Mouse (Mus musculus) lung, postnatal 0 days (tissue): ENCODE results near the gene Lrmda. TPM values are rescaled to one million over a fixed set of nuclear protein-coding genes. Genes with fewer than 3 reads are reported as not detected.

Experiments
- ATAC-seq: fragments of 200-750 bp; cut with Nextera tagmentation; 2 replicates; pipeline ENCODE4 v1.8.0; 2017; ENCODE audit warnings: moderate library complexity
- DNase-seq: peaks from one replicate; pipeline ENCODE4 v3.0.0-alpha.2; 2016; ENCODE audit warnings: low spot score
- H3K27ac ChIP-seq: fragments of 300-500 bp; sonication (generic); 2 replicates; pipeline ENCODE4 v1.5.1; 2014; ENCODE audit warnings: antibody characterized with exemption, mild to moderate bottlenecking, low read length, mixed read lengths
- H3K27me3 ChIP-seq: fragments of 300-500 bp; sonication (generic); replicated peaks from 2 replicates; pipeline ENCODE4 v1.6.1; 2014; ENCODE audit warnings: low read length, mixed read lengths; ENCODE audit not compliant: insufficient read depth
- H3K36me3 ChIP-seq: fragments of 300-500 bp; sonication (generic); 2 replicates; pipeline ENCODE4 v1.6.1; 2014; ENCODE audit warnings: low read length, mixed read lengths; ENCODE audit not compliant: insufficient read depth
- H3K4me1 ChIP-seq: fragments of 300-500 bp; sonication (generic); 2 replicates; pipeline ENCODE4 v1.6.1; 2014; ENCODE audit warnings: antibody characterized with exemption, low read depth, low read length, mixed read lengths; ENCODE audit not compliant: insufficient read depth
- H3K4me2 ChIP-seq: fragments of 300-500 bp; sonication (generic); replicated peaks from 2 replicates; pipeline ENCODE4 v1.6.1; 2014; ENCODE audit warnings: low read depth, mild to moderate bottlenecking, low read length, moderate library complexity, mixed read lengths
- H3K4me3 ChIP-seq: fragments of 300-500 bp; sonication (generic); 2 replicates; pipeline ENCODE4 v1.5.1; 2014; ENCODE audit warnings: low read depth, low read length
- H3K9ac ChIP-seq: fragments of 300-500 bp; sonication (generic); replicated peaks from 2 replicates; pipeline ENCODE4 v1.6.1; 2014; ENCODE audit warnings: low read depth, mild to moderate bottlenecking
- H3K9me3 ChIP-seq: fragments of 300-500 bp; sonication (generic); 2 replicates; pipeline ENCODE4 v1.6.1; 2016; ENCODE audit warnings: low read length, mixed read lengths
- CTCF ChIP-seq: IDR thresholded peaks from 2 replicates; pipeline ENCODE4 v1.5.1; 2016; ENCODE audit warnings: antibody characterized with exemption, mild to moderate bottlenecking
- EP300 ChIP-seq: IDR thresholded peaks from 2 replicates; pipeline ENCODE4 v1.6.1; 2016; ENCODE audit warnings: antibody characterized with exemption, mild to moderate bottlenecking, control low read depth
- WGBS: fragments of 180-500 bp; shearing (Covaris S2); extraction: QIAGEN DNeasy Blood & Tissue Kit; methylation state at CpG from one replicate; pipeline ENCODE4 v1.1.7; 2014; 5-methylcytosine and 5-hydroxymethylcytosine counted together
- polyA plus RNA-seq: library from polyadenylated mRNA; unstranded; fragments of >200 nt; fragmentation: Nextera tagmentation; extraction: Ambion mirVana; gene quantifications from 2 replicates; pipeline ENCODE4 v1.2.1, GENCODE M21; 2015

The Lrmda gene
- polyA plus RNA-seq, 1 experiment from 2014 or later = 0.86 TPM

DNA sequence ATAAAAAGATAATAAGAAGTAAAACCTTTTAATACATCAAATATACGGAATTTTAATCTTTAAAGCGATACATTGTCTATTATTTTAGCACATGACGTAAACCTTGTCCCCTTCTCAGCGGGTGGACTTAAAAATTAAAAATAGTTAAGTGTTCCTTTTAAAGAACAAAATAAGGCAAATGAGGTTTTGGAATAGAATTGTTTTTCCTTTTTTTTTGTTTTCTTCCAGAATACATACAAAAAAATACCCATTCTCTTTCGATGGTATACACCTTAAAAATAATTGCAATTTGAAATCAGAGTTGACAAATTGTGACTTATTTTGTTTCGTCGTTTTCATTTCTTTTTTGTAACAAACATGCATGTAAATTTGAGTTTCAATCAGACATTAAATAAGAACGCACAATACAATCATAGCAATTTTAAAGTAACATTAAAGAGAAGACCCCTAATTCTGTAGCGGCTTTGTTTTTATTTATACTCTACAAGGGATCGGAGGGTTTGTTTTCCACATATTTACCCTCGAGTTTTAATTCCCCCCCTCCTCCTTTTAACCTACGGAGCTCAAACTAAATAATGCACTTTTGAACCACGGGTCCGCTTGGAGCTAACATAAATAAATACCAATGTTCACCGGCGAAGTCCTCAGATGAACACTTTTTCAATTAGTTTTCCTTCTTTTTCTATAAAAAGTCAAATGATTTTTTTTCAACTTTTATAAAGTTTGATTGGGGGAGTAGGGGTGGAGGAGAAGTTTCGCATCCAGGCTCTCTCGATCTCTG is 35.4 kb upstream of the Lrmda start:
- TF ChIP-seq EP300 = no peak
- TF ChIP-seq CTCF = no peak

DNA sequence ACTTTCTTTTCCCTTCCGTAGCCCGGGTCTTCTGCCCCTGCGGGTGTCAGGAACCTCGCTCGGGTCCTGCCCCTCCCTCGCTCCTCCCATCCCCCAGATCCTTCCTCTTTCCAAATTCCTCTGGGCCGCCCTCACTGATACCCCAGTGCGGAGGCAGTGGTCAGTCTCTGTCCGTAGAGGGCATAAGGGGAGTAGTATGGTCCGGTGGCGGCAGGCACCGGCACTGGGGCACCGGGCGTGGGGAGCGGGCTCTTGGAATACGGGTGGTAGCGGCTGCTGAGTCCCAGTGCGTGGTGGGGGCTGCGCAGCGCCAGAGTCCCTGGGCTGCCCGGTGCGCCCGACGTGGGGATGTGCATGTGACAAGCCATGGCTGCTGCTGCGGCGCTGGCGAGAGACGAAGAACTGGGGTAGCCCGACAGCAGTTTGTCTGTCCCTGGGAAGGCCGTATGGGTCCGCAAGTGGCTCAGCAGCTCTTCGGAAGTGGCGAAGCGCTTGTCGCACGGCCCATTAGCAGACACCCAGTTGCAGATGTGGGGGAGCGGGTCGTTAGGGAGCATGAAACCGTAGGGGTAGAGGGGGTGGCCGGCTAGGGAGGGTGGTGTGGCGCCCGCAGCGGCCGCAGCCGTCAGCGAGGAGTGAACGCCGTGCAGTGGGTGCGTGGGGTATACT is 34.6 kb upstream of the Lrmda start:
- TF ChIP-seq CTCF (0 out of 2 replicates have a peak, but pooled peaks have one; percentile 12), EP300 (no peak)
- ATAC-seq (no peak), DNase-seq (peak; percentile 68)

More for the DNA sequence above, 35.4 kb upstream of the Lrmda start:
- peak overlapping the region; percentile 98 for H3K27ac ChIP-seq
- H3K36me3 ChIP-seq = no peaks in the 10 kb centered on the region
- 10% methylated on average over 18 of the region's 18 CpGs for WGBS
- H3K4me1 ChIP-seq = peaks cover 9% of the 10 kb centered on the region
- no peaks in the 10 kb centered on the region for H3K27me3 ChIP-seq
- H3K4me2 ChIP-seq = peak overlapping the region; percentile 88
- ATAC-seq = no peak
- H3K9me3 ChIP-seq = no peaks in the 10 kb centered on the region
- H3K9ac ChIP-seq = peak overlapping the region; percentile 91
- DNase-seq = peak; percentile 21
- peak overlapping the region; percentile 89 for H3K4me3 ChIP-seq

DNA sequence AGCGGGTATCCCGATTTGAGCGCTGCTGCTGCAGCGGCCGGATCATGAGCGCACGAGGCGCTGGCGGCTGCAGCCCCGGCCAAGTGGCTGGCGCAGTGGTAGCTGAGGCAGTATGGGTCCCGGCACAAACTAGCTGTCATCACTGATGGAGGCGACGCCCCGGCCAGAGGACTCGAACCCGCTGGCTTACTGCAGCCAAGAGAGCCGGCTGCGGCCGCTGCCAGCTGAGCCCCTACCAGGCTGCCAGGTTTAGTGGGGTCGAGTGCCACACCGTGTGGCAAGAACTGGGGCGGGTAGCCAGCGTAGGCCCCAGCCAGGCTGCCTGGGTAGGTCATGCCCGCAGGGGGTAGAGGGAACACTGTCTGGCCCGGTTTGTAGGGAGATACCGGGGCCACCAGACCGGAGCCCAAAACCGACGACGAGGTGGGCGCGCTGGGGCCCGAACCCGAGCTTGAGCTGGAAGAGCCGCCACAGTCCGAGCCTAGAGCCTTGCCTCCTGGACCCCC is 34.0 kb upstream of the Lrmda start:
- Histone ChIP-seq H3K27ac (peak overlapping the region; percentile 98), H3K9me3 (no peaks in the 10 kb centered on the region), H3K9ac (peak overlapping the region; percentile 91), H3K27me3 (no peaks in the 10 kb centered on the region), H3K4me2 (peak overlapping the region; percentile 88), H3K4me3 (peak overlapping the region; percentile 89), H3K36me3 (no peaks in the 10 kb centered on the region), H3K4me1 (peaks cover 9% of the 10 kb centered on the region)
- 1% methylated on average over 36 of the region's 37 CpGs for WGBS
- TF ChIP-seq CTCF (no peak), EP300 (no peak)
- no peak for ATAC-seq
- peak; percentile 45 for DNase-seq

More for the DNA sequence above, 34.6 kb upstream of the Lrmda start:
- H3K9me3 ChIP-seq = no peaks in the 10 kb centered on the region
- peak overlapping the region; percentile 91 for H3K9ac ChIP-seq
- H3K27ac ChIP-seq = peak overlapping the region; percentile 98
- H3K27me3 ChIP-seq = no peaks in the 10 kb centered on the region
- H3K36me3 ChIP-seq = no peaks in the 10 kb centered on the region
- WGBS = 4% methylated on average over 48 of the region's 49 CpGs
- H3K4me1 ChIP-seq = peaks cover 9% of the 10 kb centered on the region
- peak overlapping the region; percentile 89 for H3K4me3 ChIP-seq
- H3K4me2 ChIP-seq = peak overlapping the region; percentile 88

DNA sequence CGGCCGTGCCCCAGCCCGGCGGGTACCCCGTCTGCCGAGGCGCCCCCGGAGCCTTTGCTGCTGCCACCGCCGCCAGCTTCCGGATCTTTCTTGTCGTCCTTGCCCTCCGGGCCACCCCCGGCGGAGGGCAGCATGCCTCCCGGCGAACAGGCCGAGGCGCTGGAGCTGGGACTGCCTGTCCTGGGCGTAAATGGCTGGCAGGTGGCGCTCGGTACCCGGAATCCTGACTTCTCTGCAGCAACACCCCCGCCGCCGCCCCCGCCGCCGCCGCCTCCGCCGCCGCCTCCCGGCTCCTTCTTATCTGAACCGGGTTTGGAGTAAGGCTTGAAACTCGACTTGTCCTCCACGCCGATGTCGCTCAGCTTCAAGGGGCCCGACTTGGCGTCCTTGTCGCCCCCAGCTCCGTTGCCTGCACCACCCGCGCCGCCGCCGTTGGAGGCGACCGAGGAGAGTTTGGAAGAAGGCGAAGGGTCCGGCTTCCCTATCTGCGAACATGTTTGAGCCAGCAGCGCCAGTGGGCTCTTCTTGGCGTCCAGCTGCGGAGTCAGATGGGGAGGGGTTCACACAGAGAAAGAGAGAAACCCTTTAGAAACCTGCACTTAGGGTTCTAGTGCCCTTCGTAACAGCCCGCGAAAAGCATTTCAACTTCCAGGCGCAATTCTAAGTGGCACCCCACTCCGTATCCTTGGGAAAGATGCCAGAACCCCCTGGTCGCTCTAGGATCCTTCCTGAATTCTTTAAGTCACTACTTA is 33.4 kb upstream of the Lrmda start:
- Histone ChIP-seq H3K9ac (peak overlapping the region; percentile 91), H3K9me3 (no peaks in the 10 kb centered on the region), H3K4me3 (peak overlapping the region; percentile 89), H3K4me1 (peaks cover 13% of the 10 kb centered on the region), H3K4me2 (peak overlapping the region; percentile 88), H3K27ac (peak overlapping the region; percentile 98), H3K36me3 (no peaks in the 10 kb centered on the region), H3K27me3 (no peaks in the 10 kb centered on the region)
- ATAC-seq (peak; percentile 21), DNase-seq (peak; percentile 94)
- 0% methylated on average over 48 of the region's 62 CpGs for WGBS
- TF ChIP-seq CTCF (peak; percentile 72), EP300 (no peak)

DNA sequence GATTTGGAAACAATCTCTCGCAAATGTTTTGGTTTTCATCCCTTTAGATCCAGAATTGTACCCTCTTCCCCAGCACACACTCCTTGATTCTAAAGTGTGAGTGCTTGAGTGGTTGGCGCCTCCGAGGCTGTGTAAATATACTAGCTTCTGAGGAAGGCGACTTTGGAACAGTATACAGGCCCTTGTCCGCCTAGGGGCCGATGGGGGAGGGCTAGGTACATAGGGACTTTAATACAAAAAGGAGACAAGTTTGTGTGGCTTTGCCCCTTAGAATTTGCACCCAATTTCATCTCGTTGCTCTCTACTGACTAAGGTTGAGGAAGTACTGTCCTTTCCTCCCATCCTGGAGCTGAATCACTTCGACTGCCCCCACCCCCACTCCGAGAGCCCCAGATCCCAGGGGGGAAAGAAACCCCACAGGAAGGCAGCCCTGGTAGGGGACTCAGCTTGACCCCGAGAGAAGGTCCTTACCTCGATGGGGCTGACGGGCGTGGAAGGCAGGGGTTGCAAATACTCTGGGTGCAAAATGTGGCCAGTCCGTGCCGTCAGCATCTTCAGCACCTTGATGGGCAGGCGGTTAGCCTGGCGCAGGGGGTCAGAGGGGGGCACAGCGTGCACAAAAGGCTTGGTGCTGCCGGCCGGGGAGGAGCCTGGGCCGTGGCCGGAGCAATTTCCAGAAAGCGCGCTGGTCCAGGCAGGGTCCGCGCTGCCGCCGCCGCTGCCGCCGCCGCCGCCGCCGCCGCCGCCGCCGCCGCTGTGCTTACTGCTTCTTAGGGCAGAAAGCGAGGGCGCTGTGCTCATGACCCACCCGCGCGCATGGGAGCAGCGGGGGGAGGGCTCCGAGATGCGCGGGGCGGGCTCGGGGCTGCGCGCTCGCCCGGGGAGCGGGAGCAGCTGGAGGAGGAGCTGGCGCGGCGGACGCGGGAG is 32.5 kb upstream of the Lrmda start:
- Histone ChIP-seq H3K4me2 (peak overlapping the region; percentile 88), H3K9ac (peak overlapping the region; percentile 91), H3K36me3 (no peaks in the 10 kb centered on the region), H3K4me1 (peaks cover 14% of the 10 kb centered on the region), H3K27me3 (no peaks in the 10 kb centered on the region), H3K9me3 (no peaks in the 10 kb centered on the region), H3K4me3 (peak overlapping the region; percentile 89), H3K27ac (peak overlapping the region; percentile 98)
- TF ChIP-seq CTCF (peak; percentile 29), EP300 (peak; percentile 45)
- ATAC-seq (peak; percentile 25), DNase-seq (peak; percentile 81)
- WGBS = under 1% methylated on average over 32 of the region's 61 CpGs
